Comparison of ENCODE assay signal across 10 mouse cellular contexts in genomic region chr9:110922759-110923158, GRCm38 (mm10). TPM values are rescaled to one million over a fixed set of nuclear protein-coding genes. Genes with fewer than 3 reads are reported as not detected.
DNase-seq lines count a peak whose midpoint lies in the region; ATAC-seq and TF ChIP-seq lines count a peak whose summit lies in the region.
"Had no signal": no experiment of that assay in that cellular context is flagged by ENCODE, and none has a peak within 500 bp of the region (broad histone marks: within the 10 kb centered on the region; RNA-seq: fewer than 3 reads in every experiment).

No protein-coding gene starts in this region.

- H3K27me3 ChIP-seq in liver, embryonic 12.5 days (replicated peaks): no peaks in the 10 kb centered on the region
- H3K27me3 ChIP-seq in liver, postnatal 0 days (ENCODE audit: insufficient read depth, low read length): no peaks in the 10 kb centered on the region
- H3K27me3 ChIP-seq: hindbrain, embryonic 15.5 days had no signal

- H3K9me3 ChIP-seq in liver, embryonic 12.5 days (replicated peaks): no peaks in the 10 kb centered on the region
- no peaks in the 10 kb centered on the region for H3K9me3 ChIP-seq in liver, postnatal 0 days (ENCODE audit: low read length)
- H3K9me3 ChIP-seq: hindbrain, embryonic 15.5 days had no signal

- no peaks in the 10 kb centered on the region for H3K4me1 ChIP-seq in liver, embryonic 12.5 days
- no peaks in the 10 kb centered on the region for H3K4me1 ChIP-seq in liver, postnatal 0 days (ENCODE audit: insufficient read depth)

- no peak overlapping the region for H3K27ac ChIP-seq in liver, embryonic 12.5 days
- no peak overlapping the region for H3K27ac ChIP-seq in liver, postnatal 0 days (ENCODE audit: low read depth)
- H3K27ac ChIP-seq: hindbrain, embryonic 15.5 days had no signal

- no peak overlapping the region for H3K4me2 ChIP-seq in liver, embryonic 12.5 days
- no peak overlapping the region for H3K4me2 ChIP-seq in liver, postnatal 0 days (ENCODE audit: low read depth, low read length)
- H3K4me2 ChIP-seq: hindbrain, embryonic 15.5 days had no signal

- peak; percentile 74 for DNase-seq in liver
- DNase-seq in adrenal gland, adult 18-20 months (ENCODE audit: low spot score in 2 of 2): peak; percentile 81 to 82
- DNase-seq in embryo, embryonic 9.5 days (ENCODE audit: extremely low spot score): peak; percentile 66
- peak; percentile 85 for DNase-seq in induced T-regulatory cell, adult 2 months (ENCODE audit: low read depth)
- DNase-seq in liver, postnatal 0 days: peak; percentile 83
- peak; percentile 59 to 82 for DNase-seq in right cerebral cortex, postnatal 10 days (ENCODE audit: low spot score in 2 of 2)
- peak; percentile 72 for DNase-seq in urinary bladder, postnatal 25 days (ENCODE audit: low spot score)

- no peaks in the 10 kb centered on the region for H3K36me3 ChIP-seq in liver, embryonic 12.5 days
- no peaks in the 10 kb centered on the region for H3K36me3 ChIP-seq in liver, postnatal 0 days (replicated peaks; ENCODE audit: insufficient read depth, low read length)
- H3K36me3 ChIP-seq: hindbrain, embryonic 15.5 days had no signal

- WGBS in liver, embryonic 12.5 days (ENCODE audit: insufficient replicate concordance): 12% methylated on average over 7 of the region's 7 CpGs
- WGBS in liver, postnatal 0 days (ENCODE audit: insufficient replicate concordance): 12% methylated on average over 7 of the region's 7 CpGs

- no peak for ATAC-seq in liver, embryonic 12.5 days
- no peak for ATAC-seq in liver, postnatal 0 days

- H3K9ac ChIP-seq in liver, embryonic 12.5 days: no peak overlapping the region
- H3K9ac ChIP-seq in liver, postnatal 0 days (replicated peaks): no peak overlapping the region
- H3K9ac ChIP-seq: hindbrain, embryonic 15.5 days had no signal

- peak; percentile 90 for TF ChIP-seq CTCF in liver, postnatal 0 days (IDR thresholded peaks at IDR 0.05; ENCODE audit: low read depth)

- no peak overlapping the region for H3K4me3 ChIP-seq in liver, embryonic 12.5 days
- no peak overlapping the region for H3K4me3 ChIP-seq in liver, postnatal 0 days (ENCODE audit: low read depth, low read length)
- H3K4me3 ChIP-seq: hindbrain, embryonic 15.5 days had no signal

- TF ChIP-seq EP300 in liver, postnatal 0 days (IDR thresholded peaks at IDR 0.05; ENCODE audit: low read depth): no peak

RNA-seq across cellular contexts. Expression of gene Fam240a, which starts 6.1 kb away (rescaled TPM):
- polyA plus RNA-seq in liver, embryonic 12.5 days (2016; fragmentation: Nextera tagmentation; extraction: Ambion mirVana): not detected in 2 replicates
- not detected for total RNA-seq in adrenal gland, adult 18-20 months (2021)
- not detected in 2 replicates for polyA plus RNA-seq in liver, postnatal 0 days (2015; fragmentation: Nextera tagmentation; extraction: Ambion mirVana)
- polyA plus RNA-seq: hindbrain, embryonic 15.5 days; stomach, embryonic 14.5 days had no signal

RNA-seq across cellular contexts. Expression of gene Tdgf1, which starts 23.2 kb away (rescaled TPM):
- not detected in 2 replicates for polyA plus RNA-seq in liver, embryonic 12.5 days (2016; fragmentation: Nextera tagmentation; extraction: Ambion mirVana)
- not detected for total RNA-seq in adrenal gland, adult 18-20 months (2021)
- not detected in 2 replicates for polyA plus RNA-seq in liver, postnatal 0 days (2015; fragmentation: Nextera tagmentation; extraction: Ambion mirVana)
- polyA plus RNA-seq: stomach, embryonic 14.5 days had no signal

RNA-seq across cellular contexts. Expression of gene Lrrc2, which starts 28.6 kb away (rescaled TPM):
- 0.12 and 0.26 TPM in 2 replicates for polyA plus RNA-seq in liver, embryonic 12.5 days (2016; fragmentation: Nextera tagmentation; extraction: Ambion mirVana)
- 10 to 100 TPM in 1 of 2 experiments, 1 to 10 TPM in 1; 4.0 to 10.4 TPM for total RNA-seq in adrenal gland, adult 18-20 months (2021)
- 0.13 and 0.38 TPM in 2 replicates for polyA plus RNA-seq in liver, postnatal 0 days (2015; fragmentation: Nextera tagmentation; extraction: Ambion mirVana)
- polyA plus RNA-seq: stomach, embryonic 14.5 days had no signal

RNA-seq across cellular contexts. Expression of gene Tmie, which starts 42.8 kb away (rescaled TPM):
- 1.4 and 1.6 TPM in 2 replicates for polyA plus RNA-seq in liver, embryonic 12.5 days (2016; fragmentation: Nextera tagmentation; extraction: Ambion mirVana)
- 1 to 10 TPM; 2.1 to 4.7 TPM for total RNA-seq in adrenal gland, adult 18-20 months (2021)
- polyA plus RNA-seq in liver, postnatal 0 days (2015; fragmentation: Nextera tagmentation; extraction: Ambion mirVana): 5.4 and 6.0 TPM in 2 replicates

RNA-seq across cellular contexts. Expression of gene Als2cl, which starts 43.1 kb away (rescaled TPM):
- polyA plus RNA-seq in liver, embryonic 12.5 days (2016; fragmentation: Nextera tagmentation; extraction: Ambion mirVana): 2.4 and 3.2 TPM in 2 replicates
- total RNA-seq in adrenal gland, adult 18-20 months (2021): 10 to 100 TPM; 16.5 to 32.6 TPM
- 2.2 TPM in 2 replicates for polyA plus RNA-seq in liver, postnatal 0 days (2015; fragmentation: Nextera tagmentation; extraction: Ambion mirVana)
